Mouse (Mus musculus) midbrain, postnatal 0 days (tissue): ENCODE results near the gene Tspan7. TPM values are rescaled to one million over a fixed set of nuclear protein-coding genes. Genes with fewer than 3 reads are reported as not detected.
A peak's percentile ranks its signal among the peaks of the same experiment; 100 is the strongest.

Experiments
- ATAC-seq: fragments of 200-750 bp; cut with Nextera tagmentation; 2 replicates; pipeline ENCODE4 v1.8.0; 2017; ENCODE audit warnings: moderate number of reproducible peaks, mild to moderate bottlenecking, moderate TSS enrichment, moderate library complexity; ENCODE audit not compliant: low FRiP score
- DNase-seq: peaks from one replicate; pipeline ENCODE4 v3.0.0-alpha.2; 2015; ENCODE audit warnings: low spot score
- H3K27ac ChIP-seq: fragments of 300-500 bp; sonication (generic); 2 replicates; pipeline ENCODE4 v1.5.1; 2014; ENCODE audit warnings: low read depth, mild to moderate bottlenecking, low read length, mixed read lengths
- H3K27me3 ChIP-seq: fragments of 300-500 bp; sonication (generic); 2 replicates; pipeline ENCODE4 v1.6.1; 2014; ENCODE audit warnings: low read length, control low read depth, mixed read lengths; ENCODE audit not compliant: insufficient read depth
- H3K36me3 ChIP-seq: fragments of 300-500 bp; sonication (generic); 2 replicates; pipeline ENCODE4 v1.6.1; 2014; ENCODE audit warnings: low read length, control low read depth, mixed read lengths; ENCODE audit not compliant: insufficient read depth
- H3K4me1 ChIP-seq: fragments of 300-500 bp; sonication (generic); 2 replicates; pipeline ENCODE4 v1.6.1; 2014; ENCODE audit warnings: mild to moderate bottlenecking, control low read depth, antibody characterized with exemption, low read length, mixed read lengths; ENCODE audit not compliant: insufficient read depth
- H3K4me2 ChIP-seq: fragments of 300-500 bp; sonication (generic); 2 replicates; pipeline ENCODE4 v1.6.1; 2014; ENCODE audit warnings: low read depth, mild to moderate bottlenecking, low read length, mixed read lengths; ENCODE audit not compliant: poor library complexity, severe bottlenecking
- H3K4me3 ChIP-seq: fragments of 300-500 bp; sonication (generic); 2 replicates; pipeline ENCODE4 v1.5.1; 2014; ENCODE audit warnings: low read depth, mild to moderate bottlenecking, low read length, moderate library complexity
- H3K9ac ChIP-seq: fragments of 300-500 bp; sonication (generic); replicated peaks from 2 replicates; pipeline ENCODE4 v1.6.1; 2014; ENCODE audit warnings: mild to moderate bottlenecking, low read length, moderate library complexity, mixed read lengths; ENCODE audit not compliant: poor library complexity, severe bottlenecking
- H3K9me3 ChIP-seq: fragments of 300-500 bp; sonication (generic); 2 replicates; pipeline ENCODE4 v1.6.1; 2016; ENCODE audit warnings: low read length, control low read depth
- CTCF ChIP-seq: IDR thresholded peaks from 2 replicates; pipeline ENCODE4 v1.5.1; 2016; ENCODE audit warnings: antibody characterized with exemption, mild to moderate bottlenecking
- WGBS: fragments of 180-500 bp; shearing (Covaris S2); extraction: QIAGEN DNeasy Blood & Tissue Kit; methylation state at CpG from one replicate; pipeline ENCODE4 v1.1.7; 2014; 5-methylcytosine and 5-hydroxymethylcytosine counted together
- polyA plus RNA-seq: library from polyadenylated mRNA; unstranded; fragments of >200 nt; fragmentation: Nextera tagmentation; extraction: Ambion mirVana; gene quantifications from 2 replicates; pipeline ENCODE4 v1.2.1, GENCODE M21; 2015
- total RNA-seq: library from RNA; depleted of rRNA; stranded (reverse); fragments of >200 nt; gene quantifications from 2 replicates; pipeline ENCODE4 v1.2.3, GENCODE M21; 2014

The Tspan7 gene
- total and polyA plus RNA-seq, 2 experiments from 2014 or later: 318 to 724 TPM

DNA sequence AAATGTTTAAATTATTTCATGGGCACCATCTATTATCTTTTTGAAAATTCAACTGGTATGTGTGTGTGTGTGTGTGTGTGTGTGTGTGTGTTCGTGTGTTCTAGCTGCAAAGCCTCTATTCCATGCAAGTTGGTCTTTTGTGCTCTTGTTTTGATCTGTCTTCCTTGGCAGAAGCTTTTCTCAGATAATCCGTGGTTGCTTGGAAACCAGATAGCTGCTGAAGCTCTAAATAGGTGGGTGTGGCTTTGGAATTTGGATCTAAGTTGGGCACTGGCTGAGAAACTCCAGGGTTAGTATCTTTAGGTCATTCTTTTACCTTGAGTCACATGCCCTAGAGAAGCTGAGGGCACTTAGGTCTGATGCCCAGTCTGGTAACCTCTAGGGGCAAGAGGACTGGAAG lies 50.5 kb downstream of the Tspan7 start:
- TF ChIP-seq CTCF: no peak
- DNase-seq (no peak), ATAC-seq (no peak)
- 11% methylated on average over 2 of the region's 2 CpGs for WGBS
- H3K27ac ChIP-seq: no peak overlapping the region
- H3K9ac ChIP-seq: no peak overlapping the region
- no peaks in the 10 kb centered on the region for H3K27me3 ChIP-seq
- H3K36me3 ChIP-seq: no peaks in the 10 kb centered on the region
- H3K4me3 ChIP-seq: no peak overlapping the region
- H3K4me2 ChIP-seq: no peak overlapping the region
- H3K9me3 ChIP-seq: no peaks in the 10 kb centered on the region
- no peaks in the 10 kb centered on the region for H3K4me1 ChIP-seq

DNA sequence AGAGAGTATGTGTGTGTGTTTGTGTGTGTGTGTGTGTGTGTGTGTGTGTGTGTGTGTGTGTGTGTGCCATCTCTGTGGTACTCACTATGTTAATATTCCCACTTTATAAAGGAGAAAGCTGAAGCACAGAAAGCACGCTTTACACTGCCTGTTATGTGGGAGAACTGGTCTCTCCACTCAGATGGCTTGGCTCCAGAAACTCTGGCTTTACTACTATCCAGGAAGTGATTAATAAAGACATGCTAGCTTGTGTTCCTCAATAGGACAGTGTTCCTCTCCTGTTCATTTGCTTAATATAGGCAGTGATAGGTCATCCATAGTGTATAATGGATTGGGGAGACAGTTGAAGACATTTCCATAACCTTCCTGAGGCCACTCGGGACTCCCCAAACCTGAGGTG lies 54.1 kb downstream of the Tspan7 start:
- H3K27ac ChIP-seq: no peak overlapping the region
- H3K27me3 ChIP-seq: no peaks in the 10 kb centered on the region
- 78% methylated on average over 2 of the region's 2 CpGs for WGBS
- H3K9ac ChIP-seq: no peak overlapping the region
- H3K9me3 ChIP-seq: no peaks in the 10 kb centered on the region
- no peaks in the 10 kb centered on the region for H3K36me3 ChIP-seq
- no peak overlapping the region for H3K4me3 ChIP-seq
- H3K4me2 ChIP-seq: no peak overlapping the region
- DNase-seq: no peak
- no peaks in the 10 kb centered on the region for H3K4me1 ChIP-seq
- no peak for ATAC-seq
- TF ChIP-seq CTCF: no peak

DNA sequence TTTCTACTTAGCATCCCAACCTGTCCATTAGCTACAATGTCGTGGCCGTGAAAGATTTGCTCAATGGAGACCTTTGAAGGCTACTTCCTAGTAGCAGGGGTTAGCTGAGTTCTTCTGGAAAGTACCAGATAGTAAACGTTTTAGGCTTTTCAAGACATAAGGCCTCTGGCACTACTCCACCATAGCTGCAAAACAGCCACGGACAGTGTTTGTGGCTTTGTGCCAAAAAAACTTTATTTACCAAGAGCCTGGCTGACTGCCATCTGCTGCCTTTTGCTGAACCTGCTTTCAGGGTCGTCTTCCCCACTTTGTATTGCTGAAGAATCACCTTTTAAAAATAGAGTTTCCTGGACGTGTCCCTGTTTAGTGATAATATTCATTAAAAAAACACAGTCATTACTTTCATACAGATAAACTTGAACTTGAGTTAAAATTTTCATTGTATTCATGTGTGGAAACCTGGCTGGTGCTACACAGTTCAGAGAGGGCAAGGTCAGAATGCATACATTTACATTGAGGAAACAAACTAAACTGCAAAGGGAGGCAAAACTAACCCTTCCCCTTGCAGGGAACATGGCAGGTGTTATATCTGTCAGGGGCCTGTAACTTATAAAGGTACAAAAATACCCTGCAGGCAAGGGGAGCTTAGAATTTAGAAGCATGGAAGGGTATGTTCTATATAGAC lies 54.7 kb downstream of the Tspan7 start:
- H3K4me2 ChIP-seq: no peak overlapping the region
- DNase-seq: peak; percentile 17
- no peak overlapping the region for H3K4me3 ChIP-seq
- no peak overlapping the region for H3K9ac ChIP-seq
- ATAC-seq: no peak
- H3K27me3 ChIP-seq: no peaks in the 10 kb centered on the region
- no peak for TF ChIP-seq CTCF
- no peak overlapping the region for H3K27ac ChIP-seq
- H3K9me3 ChIP-seq: no peaks in the 10 kb centered on the region
- H3K4me1 ChIP-seq: no peaks in the 10 kb centered on the region
- no peaks in the 10 kb centered on the region for H3K36me3 ChIP-seq
- 57% methylated on average over 6 of the region's 6 CpGs for WGBS

DNA sequence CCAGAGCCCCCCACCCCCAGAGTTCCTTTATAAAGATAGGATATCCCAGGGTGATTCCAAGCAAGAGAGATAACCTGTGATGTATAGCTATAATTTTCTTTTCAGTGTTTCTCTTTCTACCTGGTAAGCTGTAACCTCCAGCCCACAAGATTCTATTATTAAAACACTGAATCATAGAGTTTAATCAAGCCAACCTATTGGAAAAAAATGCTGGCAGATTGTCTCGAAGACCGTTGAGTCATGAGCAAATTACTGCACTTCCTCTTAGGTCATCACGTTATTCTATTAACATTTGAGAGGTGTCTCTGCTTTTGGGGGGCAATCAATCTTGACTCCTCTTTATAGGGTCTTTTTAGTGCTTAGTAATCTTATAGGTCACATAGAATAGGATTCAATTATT lies 61.9 kb downstream of the Tspan7 start:
- Histone ChIP-seq H3K4me3 (no peak overlapping the region), H3K27me3 (no peaks in the 10 kb centered on the region), H3K27ac (no peak overlapping the region), H3K36me3 (no peaks in the 10 kb centered on the region), H3K4me2 (no peak overlapping the region), H3K9ac (no peak overlapping the region), H3K9me3 (no peaks in the 10 kb centered on the region), H3K4me1 (no peaks in the 10 kb centered on the region)
- TF ChIP-seq CTCF: no peak
- 87% methylated on average over 3 of the region's 3 CpGs for WGBS
- DNase-seq (no peak), ATAC-seq (no peak)

DNA sequence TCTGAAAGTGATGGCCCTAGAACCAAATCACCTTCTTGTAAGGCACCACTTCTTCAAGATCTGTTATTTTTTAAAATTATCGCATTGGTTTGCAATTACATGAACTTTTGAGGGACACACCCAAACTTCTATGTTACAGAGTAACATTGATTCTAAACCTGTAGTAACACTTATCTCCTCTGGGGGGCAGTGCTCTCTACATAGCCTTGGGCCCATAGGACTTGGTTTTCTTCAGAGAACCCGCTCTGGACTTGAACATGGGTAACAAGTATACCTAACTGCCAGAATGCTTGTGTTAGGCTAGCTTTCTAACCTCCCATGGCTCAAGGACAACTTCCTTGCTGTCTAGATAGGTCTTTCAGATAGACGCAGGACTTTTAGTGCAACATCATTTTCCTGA lies 64.8 kb downstream of the Tspan7 start:
- 83% methylated on average over 3 of the region's 3 CpGs for WGBS
- ATAC-seq (no peak), DNase-seq (no peak)
- H3K4me1 ChIP-seq: no peaks in the 10 kb centered on the region
- no peaks in the 10 kb centered on the region for H3K27me3 ChIP-seq
- peak; percentile 19; the same call in 1 of the 2 replicates for TF ChIP-seq CTCF
- H3K27ac ChIP-seq: no peak overlapping the region
- no peak overlapping the region for H3K4me3 ChIP-seq
- H3K9ac ChIP-seq: no peak overlapping the region
- H3K36me3 ChIP-seq: no peaks in the 10 kb centered on the region
- H3K9me3 ChIP-seq: no peaks in the 10 kb centered on the region
- no peak overlapping the region for H3K4me2 ChIP-seq

DNA sequence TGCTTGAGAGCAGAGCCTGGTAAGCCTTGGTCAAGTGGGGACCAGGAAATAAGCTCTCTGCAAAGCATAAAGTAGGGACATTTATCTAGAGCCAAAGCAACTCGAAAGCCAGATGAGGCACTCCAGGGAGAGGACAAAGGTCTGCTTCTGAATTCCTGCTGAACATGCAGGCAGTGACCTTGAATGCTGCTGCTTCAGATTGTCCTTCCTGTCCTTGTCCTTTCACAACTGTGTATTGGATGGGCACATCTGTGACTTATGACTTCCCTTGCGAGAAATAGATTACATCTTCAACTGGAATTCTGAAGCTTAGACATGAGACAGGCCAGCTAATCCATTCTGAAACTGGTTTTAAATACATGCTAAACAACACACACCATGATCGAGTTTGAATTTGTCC lies 71.9 kb downstream of the Tspan7 start:
- Histone ChIP-seq H3K4me2 (no peak overlapping the region), H3K9ac (no peak overlapping the region), H3K4me3 (no peak overlapping the region), H3K4me1 (no peaks in the 10 kb centered on the region), H3K27me3 (no peaks in the 10 kb centered on the region), H3K9me3 (no peaks in the 10 kb centered on the region), H3K27ac (no peak overlapping the region), H3K36me3 (no peaks in the 10 kb centered on the region)
- no peak for TF ChIP-seq CTCF
- no peak for DNase-seq
- no peak for ATAC-seq
- WGBS: 75% methylated on average over 3 of the region's 3 CpGs
